Mouse (Mus musculus): Measurements from ENCODE around the gene Siglech. TPM values are rescaled to one million over a fixed set of nuclear protein-coding genes. Genes with fewer than 3 reads are reported as not detected.

The Siglech gene
- polyA plus RNA-seq, 1 experiment from 2014 or later, result 1.0 TPM

DNA sequence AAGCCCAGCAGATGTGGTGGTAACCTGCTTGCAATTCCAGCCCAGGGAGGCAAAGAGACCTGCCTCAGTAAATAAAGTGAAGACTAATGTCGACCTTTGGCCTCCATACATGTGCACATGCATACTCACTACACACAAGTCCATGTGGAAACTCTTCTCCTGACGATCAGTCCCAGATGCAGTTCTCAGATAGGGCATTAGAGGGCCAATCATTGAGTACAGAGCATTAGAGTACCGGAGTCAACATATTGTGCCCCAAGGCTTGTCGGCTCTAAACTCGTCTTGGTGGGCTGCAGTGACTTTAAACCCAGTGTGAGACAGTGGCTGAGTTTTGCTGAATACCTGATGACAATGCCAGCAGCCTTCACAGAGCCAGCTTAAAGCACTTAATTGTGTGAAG, 56.5 kb downstream of the Siglech start:
- Histone ChIP-seq H3K4me3 (ENCODE audit: low read length) (no peak overlapping the region), H3K27me3 (replicated peaks; ENCODE audit: control insufficient read depth, insufficient read depth, low read length) (no peaks in the 10 kb centered on the region), H3K4me2 (ENCODE audit: low read depth, low read length) (no peak overlapping the region), H3K36me3 (ENCODE audit: control insufficient read depth, insufficient read depth, low read length) (peaks cover 17% of the 10 kb centered on the region), H3K4me1 (ENCODE audit: control insufficient read depth, insufficient read depth, low read length) (no peaks in the 10 kb centered on the region), H3K9me3 (ENCODE audit: control insufficient read depth, low read length) (no peaks in the 10 kb centered on the region), H3K27ac (ENCODE audit: low read length) (no peak overlapping the region), H3K9ac (ENCODE audit: low read depth, low read length) (no peak overlapping the region)
- ATAC-seq, result no peak
- 84% methylated on average over 5 of the region's 5 CpGs for WGBS

DNA sequence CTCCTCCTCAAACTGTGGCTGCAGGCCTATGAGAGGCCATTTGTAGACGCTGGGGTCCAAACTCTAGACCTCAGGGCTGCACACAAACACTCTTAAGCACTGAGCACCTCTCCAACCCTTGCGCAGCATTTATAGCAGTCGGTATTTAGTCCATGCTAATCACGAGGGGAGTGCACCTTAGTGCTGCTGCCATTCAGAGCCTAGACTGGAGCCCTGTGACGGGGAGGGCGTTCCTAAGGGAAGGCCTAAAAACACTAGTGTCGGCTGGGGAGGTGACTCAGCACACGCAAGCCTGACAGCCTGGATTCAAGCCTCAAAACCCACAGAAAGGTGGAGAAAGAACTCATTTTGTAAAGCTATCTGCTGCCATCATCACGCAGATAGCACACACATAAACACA, 59.6 kb downstream of the Siglech start:
- ATAC-seq, result no peak
- 92% methylated on average over 9 of the region's 9 CpGs for WGBS
- peaks cover 9% of the 10 kb centered on the region for H3K36me3 ChIP-seq (ENCODE audit: control insufficient read depth, insufficient read depth, low read length)
- H3K9ac ChIP-seq (ENCODE audit: low read depth, low read length), result no peak overlapping the region
- H3K4me1 ChIP-seq (ENCODE audit: control insufficient read depth, insufficient read depth, low read length), result no peaks in the 10 kb centered on the region
- H3K27me3 ChIP-seq (replicated peaks; ENCODE audit: control insufficient read depth, insufficient read depth, low read length), result no peaks in the 10 kb centered on the region
- no peak overlapping the region for H3K27ac ChIP-seq (ENCODE audit: low read length)
- no peak overlapping the region for H3K4me3 ChIP-seq (ENCODE audit: low read length)
- H3K9me3 ChIP-seq (ENCODE audit: control insufficient read depth, low read length), result no peaks in the 10 kb centered on the region
- no peak overlapping the region for H3K4me2 ChIP-seq (ENCODE audit: low read depth, low read length)

Other genes with a start within 250 kb of the Siglech start
- 18.1 and 18.3 TPM in 2 replicates for gene Tubgcp5, start 26.0 kb downstream of the Siglech start, polyA plus RNA-seq (2015; fragmentation: Nextera tagmentation; extraction: Ambion mirVana)
- 89.3 and 93.9 TPM in 2 replicates for gene Cyfip1, start 73.6 kb downstream of the Siglech start, polyA plus RNA-seq (2015; fragmentation: Nextera tagmentation; extraction: Ambion mirVana)
- 55.9 and 71.0 TPM in 2 replicates for gene Nipa2, start 194.3 kb downstream of the Siglech start, polyA plus RNA-seq (2015; fragmentation: Nextera tagmentation; extraction: Ambion mirVana)

Measured in intestine, embryonic 16.5 days (tissue).